In the genomic region with DNA sequence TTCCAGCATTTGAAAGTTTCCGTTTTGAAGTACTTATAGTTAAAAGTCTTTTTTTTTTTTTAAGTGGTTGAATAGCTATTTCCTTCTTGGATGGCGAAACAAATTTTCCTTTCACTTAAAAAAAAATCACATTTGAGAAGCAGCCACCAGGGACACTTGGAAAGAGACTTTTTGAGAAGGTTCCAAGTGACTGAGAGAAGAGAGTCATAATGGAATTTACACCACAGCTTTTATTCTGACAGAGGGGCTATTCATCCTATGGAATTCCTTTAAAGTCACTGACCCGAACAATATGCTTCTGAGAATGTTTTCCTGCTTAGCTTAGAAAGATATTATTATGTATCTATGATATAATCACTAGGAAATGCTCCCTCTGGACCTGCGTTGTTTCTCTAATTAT, we compare ENCODE assay signal across 28 mouse cellular contexts. TPM values are rescaled to one million over a fixed set of nuclear protein-coding genes. Genes with fewer than 3 reads are reported as not detected.
A peak's percentile ranks its signal among the peaks of the same experiment; 100 is the strongest.
DNase-seq lines count a peak whose midpoint lies in the region; ATAC-seq and TF ChIP-seq lines count a peak whose summit lies in the region.
"Had no signal": no experiment of that assay in that cellular context is flagged by ENCODE, and none has a peak within 500 bp of the region (broad histone marks: within the 10 kb centered on the region; RNA-seq: fewer than 3 reads in every experiment).

No protein-coding gene starts in this region.

- peak; percentile 83 for DNase-seq in embryonic facial prominence, embryonic 14.5 days (ENCODE audit: low spot score)
- DNase-seq in embryonic facial prominence, embryonic 10.5 days (ENCODE audit: low spot score) = no peak
- peak; percentile 80 for DNase-seq in lung, embryonic 14.5 days
- no peak for DNase-seq in lung, postnatal 14 days
- peak; percentile 76 for DNase-seq in Muller cell, postnatal 12 days (ENCODE audit: inconsistent ontology term)
- peak; percentile 62 for DNase-seq in limb, embryonic 14.5 days (ENCODE audit: low spot score)
- no peak for DNase-seq in adrenal gland, adult 8-10 months
- DNase-seq: adrenal gland, postnatal 10 days; cerebellum, adult 11 months; cerebellum, adult 9-11 months; gastrocnemius, adult 2 months; gastrocnemius, postnatal 36 days; kidney, adult 2 months; layer of hippocampus, adult 9-11 months; liver, postnatal 0 days; lung, postnatal 4 days; midbrain, embryonic 14.5 days; right cerebral cortex, postnatal 25 days; thymus, postnatal 14 days had no signal

- H3K27ac ChIP-seq in embryonic facial prominence, embryonic 14.5 days (replicated peaks; ENCODE audit: low read depth, low read length) = no peak overlapping the region
- no peak overlapping the region for H3K27ac ChIP-seq in embryonic facial prominence, embryonic 10.5 days (replicated peaks)
- no peak overlapping the region for H3K27ac ChIP-seq in lung, embryonic 14.5 days (ENCODE audit: low read depth)
- no peak overlapping the region for H3K27ac ChIP-seq in limb, embryonic 14.5 days (replicated peaks; ENCODE audit: low read depth, low read length)
- H3K27ac ChIP-seq: gastrocnemius, adult 2 months; liver, embryonic 12.5 days had no signal

- no peak for TF ChIP-seq CTCF in lung, embryonic 14.5 days (IDR thresholded peaks at IDR 0.05; ENCODE audit: low read depth)

- no peaks in the 10 kb centered on the region for H3K27me3 ChIP-seq in embryonic facial prominence, embryonic 14.5 days (replicated peaks; ENCODE audit: control insufficient read depth, insufficient read depth, low read length)
- no peaks in the 10 kb centered on the region for H3K27me3 ChIP-seq in embryonic facial prominence, embryonic 10.5 days (replicated peaks; ENCODE audit: low read depth, poor library complexity, severe bottlenecking)
- H3K27me3 ChIP-seq in lung, embryonic 14.5 days (ENCODE audit: insufficient read depth, low read length) = no peaks in the 10 kb centered on the region
- no peaks in the 10 kb centered on the region for H3K27me3 ChIP-seq in limb, embryonic 14.5 days (ENCODE audit: control insufficient read depth, insufficient read depth, low read length)
- H3K27me3 ChIP-seq: liver, embryonic 12.5 days; megakaryocyte, embryonic 14.5 days had no signal

- ATAC-seq in embryonic facial prominence, embryonic 14.5 days (ENCODE audit: low read depth) = no peak
- ATAC-seq in lung, embryonic 14.5 days (ENCODE audit: insufficient read depth) = 0 out of 2 replicates have a peak, but pooled peaks have one; percentile 17
- ATAC-seq in limb, embryonic 14.5 days (ENCODE audit: low FRiP score, low read depth) = no peak
- ATAC-seq in activated CD4-positive, CD25-positive, alpha-beta regulatory T cell, adult 4 months = no peak
- ATAC-seq: forebrain, embryonic 14.5 days; hindbrain, embryonic 16.5 days; liver, embryonic 12.5 days; liver, postnatal 0 days had no signal

- no peaks in the 10 kb centered on the region for H3K36me3 ChIP-seq in embryonic facial prominence, embryonic 14.5 days (ENCODE audit: control insufficient read depth, insufficient read depth, low read length)
- H3K36me3 ChIP-seq in embryonic facial prominence, embryonic 10.5 days (replicated peaks) = no peaks in the 10 kb centered on the region
- no peaks in the 10 kb centered on the region for H3K36me3 ChIP-seq in lung, embryonic 14.5 days (ENCODE audit: insufficient read depth)
- no peaks in the 10 kb centered on the region for H3K36me3 ChIP-seq in limb, embryonic 14.5 days (ENCODE audit: control insufficient read depth, insufficient read depth, low read length)
- H3K36me3 ChIP-seq: liver, embryonic 12.5 days had no signal

- WGBS in embryonic facial prominence, embryonic 14.5 days = 25% methylated on average over 4 of the region's 4 CpGs
- 47% methylated on average over 4 of the region's 4 CpGs for WGBS in embryonic facial prominence, embryonic 10.5 days
- WGBS in lung, embryonic 14.5 days = 20% methylated on average over 4 of the region's 4 CpGs
- 24% methylated on average over 4 of the region's 4 CpGs for WGBS in limb, embryonic 14.5 days

- no peak for TF ChIP-seq POLR2A in limb, embryonic 14.5 days (IDR thresholded peaks at IDR 0.05; ENCODE audit: borderline replicate concordance, extremely low read depth, insufficient read depth, insufficient read length)

- H3K9me3 ChIP-seq in embryonic facial prominence, embryonic 14.5 days (ENCODE audit: control insufficient read depth, low read length) = no peaks in the 10 kb centered on the region
- no peaks in the 10 kb centered on the region for H3K9me3 ChIP-seq in embryonic facial prominence, embryonic 10.5 days
- H3K9me3 ChIP-seq in lung, embryonic 14.5 days (ENCODE audit: low read depth, low read length) = no peaks in the 10 kb centered on the region
- H3K9me3 ChIP-seq in limb, embryonic 14.5 days (ENCODE audit: control insufficient read depth, low read length) = no peaks in the 10 kb centered on the region
- H3K9me3 ChIP-seq: liver, embryonic 12.5 days; megakaryocyte, embryonic 14.5 days had no signal

- peak overlapping the region; percentile 15; the same call in 1 of the 2 replicates for H3K4me2 ChIP-seq in embryonic facial prominence, embryonic 14.5 days (ENCODE audit: low read depth, low read length)
- H3K4me2 ChIP-seq in lung, embryonic 14.5 days = no peak overlapping the region
- H3K4me2 ChIP-seq in limb, embryonic 14.5 days (replicated peaks; ENCODE audit: low read depth, low read length, severe bottlenecking) = no peak overlapping the region
- H3K4me2 ChIP-seq: liver, embryonic 12.5 days had no signal

- H3K9ac ChIP-seq in embryonic facial prominence, embryonic 14.5 days (ENCODE audit: low read depth, low read length) = no peak overlapping the region
- no peak overlapping the region for H3K9ac ChIP-seq in lung, embryonic 14.5 days
- H3K9ac ChIP-seq in limb, embryonic 14.5 days (ENCODE audit: low read depth, low read length, severe bottlenecking) = no peak overlapping the region
- H3K9ac ChIP-seq: liver, embryonic 12.5 days; liver, postnatal 0 days had no signal

- no peak overlapping the region for H3K4me3 ChIP-seq in embryonic facial prominence, embryonic 14.5 days (ENCODE audit: low read depth, low read length)
- no peak overlapping the region for H3K4me3 ChIP-seq in embryonic facial prominence, embryonic 10.5 days
- H3K4me3 ChIP-seq in lung, embryonic 14.5 days (ENCODE audit: low read depth, low read length) = no peak overlapping the region
- no peak overlapping the region for H3K4me3 ChIP-seq in limb, embryonic 14.5 days (replicated peaks; ENCODE audit: low read length)
- H3K4me3 ChIP-seq: gastrocnemius, adult 2 months; liver, embryonic 12.5 days; megakaryocyte, embryonic 14.5 days had no signal

- peaks cover 5% of the 10 kb centered on the region for H3K4me1 ChIP-seq in embryonic facial prominence, embryonic 14.5 days (ENCODE audit: control insufficient read depth, insufficient read depth, low read length)
- peaks cover 30% of the 10 kb centered on the region for H3K4me1 ChIP-seq in embryonic facial prominence, embryonic 10.5 days
- peaks cover 12% of the 10 kb centered on the region for H3K4me1 ChIP-seq in lung, embryonic 14.5 days (ENCODE audit: insufficient read depth)
- H3K4me1 ChIP-seq in limb, embryonic 14.5 days (ENCODE audit: control insufficient read depth, insufficient read depth, low read length) = peaks cover 17% of the 10 kb centered on the region
- H3K4me1 ChIP-seq: liver, embryonic 12.5 days; megakaryocyte, embryonic 14.5 days had no signal

RNA-seq across cellular contexts. Expression of a gene that starts 36.7 kb away (rescaled TPM):
- 11.1 and 18.0 TPM in 2 replicates for polyA plus RNA-seq in embryonic facial prominence, embryonic 14.5 days (2014; fragmentation: Nextera tagmentation; extraction: Ambion mirVana)
- 90.0 and 94.0 TPM in 2 replicates for polyA plus RNA-seq in embryonic facial prominence, embryonic 10.5 days (2016; fragmentation: Nextera tagmentation; extraction: Ambion mirVana)
- 13.8 and 13.9 TPM in 2 replicates for polyA plus RNA-seq in lung, embryonic 14.5 days (2014; fragmentation: Nextera tagmentation; extraction: Ambion mirVana)
- 75.5 and 90.3 TPM in 2 replicates for polyA plus RNA-seq in limb, embryonic 14.5 days (2012; rRNA removed)
- polyA plus RNA-seq in limb, embryonic 14.5 days (2014; fragmentation: Nextera tagmentation; extraction: Ambion mirVana) = 32.0 and 38.9 TPM in 2 replicates
- 1 to 10 TPM; 3.9 to 4.7 (median 4.3) TPM for total RNA-seq in adrenal gland, adult 8-10 months (2022)
- under 1 TPM in 1 of 2 experiments, not detected in 1; 0.26 TPM for polyA plus RNA-seq in activated CD4-positive, CD25-positive, alpha-beta regulatory T cell, adult 4 months (2017; shearing (Covaris generic))
- total RNA-seq: gastrocnemius, postnatal 36 days; heart, postnatal 25 days; MEL; monocyte, adult 5-6 weeks had no signal
- polyA plus RNA-seq: urinary bladder, adult 2 months had no signal

Comparison
In these comparisons a context has a peak if more than half of its experiments do, and no peak if none do; other contexts are left out.
1. DNase-seq: peak in embryonic facial prominence, embryonic 14.5 days (single experiment), lung, embryonic 14.5 days (single experiment), Muller cell, postnatal 12 days (single experiment) and limb, embryonic 14.5 days (single experiment); none in embryonic facial prominence, embryonic 10.5 days (single experiment), lung, postnatal 14 days (single experiment) and adrenal gland, adult 8-10 months (single experiment).